Mouse (Mus musculus): ENCODE results near the gene Slco1a5.
"Not testable (repeated sequence)": the region's sequence is repeated elsewhere in the genome, so short reads cannot be mapped to it uniquely, and the experiment has no call there.

The Slco1a5 gene

DNA sequence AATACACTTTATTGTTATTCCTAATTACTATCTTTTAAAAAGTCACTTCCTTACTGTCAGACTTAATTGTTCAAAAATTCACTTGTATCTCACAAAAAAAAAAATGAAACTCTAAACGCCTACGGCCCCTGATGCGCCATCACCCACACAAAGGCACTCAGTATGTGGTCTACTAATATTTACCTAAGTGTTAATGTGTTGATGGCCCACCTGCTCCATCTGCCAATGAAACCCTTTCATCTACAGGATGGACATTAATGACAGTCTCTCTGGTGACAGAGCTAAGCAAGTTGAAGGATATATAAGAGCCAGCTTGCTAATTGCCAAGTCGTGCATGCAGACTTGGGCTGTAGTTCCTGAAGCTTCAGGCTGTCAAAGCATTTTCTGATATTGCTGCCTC, 24.7 kb downstream of the Slco1a5 start, which contains the start of gene Iapp:
Gene Iapp, plus strand, starts transcription at position 326 of the 400 bp plus-strand sequence.
- no peak for DNase-seq (ENCODE audit: low spot score in 2 of 2)

DNA sequence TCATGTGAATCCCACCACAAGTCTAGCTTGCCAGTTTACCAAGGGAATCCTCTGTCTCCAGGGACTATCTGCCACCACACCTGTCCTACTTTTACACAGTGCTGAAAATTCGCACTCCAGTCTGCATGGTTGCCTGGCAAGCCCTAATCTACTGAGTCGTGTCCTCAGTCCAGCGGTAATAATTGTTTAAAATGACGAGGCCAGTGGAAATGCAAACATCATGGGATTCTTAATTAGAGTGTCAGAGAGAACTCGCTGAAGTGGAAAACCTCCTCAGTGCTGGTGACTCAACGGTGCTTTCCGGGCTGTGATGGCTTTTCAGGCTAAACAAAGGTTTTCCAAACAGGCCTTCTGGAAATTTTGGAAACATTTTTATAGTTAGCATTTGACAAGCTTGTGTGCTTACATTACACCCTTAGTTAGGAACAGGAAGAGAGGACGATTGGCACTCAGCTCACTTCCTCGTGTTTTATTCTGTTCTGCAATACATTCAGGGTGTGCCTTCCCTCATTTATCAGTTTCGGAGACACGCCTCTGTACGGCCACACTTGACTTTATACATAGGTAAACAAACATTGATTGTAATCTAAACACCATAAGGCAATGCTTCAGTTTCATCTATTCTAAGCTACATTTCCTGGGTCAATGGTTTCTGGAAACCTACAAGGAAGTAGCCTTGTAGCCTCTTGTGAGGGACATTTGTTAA, 33.2 kb downstream of the Slco1a5 start:
- DNase-seq (ENCODE audit: low spot score in 2 of 2), result no peak

DNA sequence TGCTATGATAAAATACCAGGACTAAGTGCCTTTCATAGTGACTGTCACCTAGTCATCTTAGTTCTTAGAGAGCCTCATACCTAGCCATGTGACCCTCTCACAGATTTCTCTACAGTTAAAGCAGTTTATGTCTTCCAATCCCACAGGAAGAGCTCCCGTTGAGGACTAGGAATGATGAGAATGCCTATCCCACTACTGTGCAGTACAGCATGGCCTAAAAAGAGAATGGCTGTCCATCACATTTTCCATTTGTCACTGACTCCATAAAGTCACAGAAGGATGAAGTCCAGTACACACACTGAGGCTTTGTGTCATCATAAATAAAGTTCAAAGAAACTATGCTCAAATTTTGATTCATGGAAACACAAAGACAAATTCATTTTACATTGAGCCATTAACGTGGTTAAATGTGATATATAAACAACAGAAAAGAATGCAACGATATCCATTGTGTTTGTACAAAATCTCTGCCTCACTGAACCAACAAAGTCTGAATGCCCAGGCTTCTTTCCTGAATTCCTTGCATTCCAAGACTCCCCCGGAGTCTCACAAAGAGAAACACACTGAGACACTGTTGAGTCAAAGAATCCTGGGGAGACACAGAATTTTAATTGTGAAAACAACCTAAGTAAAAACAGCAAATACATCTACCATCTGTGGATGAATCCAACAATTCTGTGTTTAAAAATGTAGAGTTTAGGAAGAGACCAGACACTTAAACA, 46.9 kb downstream of the Slco1a5 start:
- no peak for DNase-seq (ENCODE audit: low spot score in 2 of 2)

DNA sequence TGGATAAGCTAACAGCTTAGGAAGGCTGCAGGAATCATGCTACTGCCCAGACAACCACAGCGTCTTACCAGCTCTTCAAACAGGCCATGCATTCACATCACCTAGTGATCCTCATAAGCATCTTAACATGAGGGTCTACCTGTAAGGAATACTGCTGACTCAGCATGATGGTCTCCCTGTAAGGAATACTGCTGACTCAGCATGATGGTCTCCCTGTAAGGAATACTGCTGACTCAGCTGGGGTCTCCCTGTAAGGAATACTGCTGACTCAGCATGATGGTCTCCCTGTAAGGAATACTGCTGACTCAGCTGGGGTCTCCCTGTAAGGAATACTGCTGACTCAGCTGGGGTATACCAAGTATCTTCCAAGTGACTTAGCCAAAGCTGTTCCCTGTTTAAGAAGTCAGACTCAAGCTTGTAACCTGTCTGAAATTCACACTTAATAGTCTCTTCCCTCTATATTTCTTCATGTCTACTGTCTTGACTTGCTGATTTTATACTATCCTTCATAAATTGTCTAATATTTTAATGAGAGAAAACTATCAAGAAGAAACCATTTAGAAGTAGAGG, 72.0 kb downstream of the Slco1a5 start:
- not testable (repeated sequence) for DNase-seq (ENCODE audit: low spot score in 2 of 2)

DNA sequence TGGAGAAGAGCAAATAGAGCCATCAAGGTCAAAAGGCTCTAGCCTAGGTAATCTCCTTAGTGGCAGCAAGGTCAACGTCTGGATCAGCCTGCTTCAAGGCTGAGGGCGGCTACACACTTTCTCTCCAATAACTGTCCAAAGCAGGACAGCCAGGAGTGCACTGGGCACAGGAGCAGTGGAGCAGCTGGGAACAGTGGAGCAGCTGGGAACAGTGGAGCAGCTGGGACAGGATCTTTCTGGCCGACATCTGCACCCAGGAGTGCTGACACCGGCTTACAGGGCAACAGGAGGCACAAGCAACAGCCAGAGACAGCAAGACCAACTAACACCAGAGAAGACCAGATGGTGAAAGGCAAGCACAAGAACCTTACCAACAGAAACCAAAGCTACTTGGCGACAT, 77.7 kb downstream of the Slco1a5 start:
- no peak for DNase-seq (ENCODE audit: low spot score in 2 of 2)

DNA sequence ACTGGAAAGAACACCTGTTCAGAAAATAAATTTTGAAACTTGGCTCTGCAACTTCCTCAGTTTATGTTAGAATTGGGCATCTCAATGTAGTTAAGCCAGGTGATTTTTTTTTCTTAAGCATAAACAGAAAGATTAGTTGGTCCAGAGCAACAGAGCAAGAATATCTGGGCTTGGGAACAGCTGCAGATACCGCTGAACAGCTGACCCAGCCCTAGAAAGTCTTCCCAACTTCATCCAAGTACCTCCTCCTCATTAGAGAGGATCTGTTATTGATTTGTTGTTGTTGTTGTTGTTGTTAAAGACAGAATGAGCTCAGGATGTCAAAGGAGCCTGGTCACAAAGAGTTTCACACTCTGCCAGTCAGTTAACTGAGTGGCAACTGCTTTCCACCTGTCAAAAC, 83.3 kb downstream of the Slco1a5 start:
- no peak for DNase-seq (ENCODE audit: low spot score in 2 of 2)

DNA sequence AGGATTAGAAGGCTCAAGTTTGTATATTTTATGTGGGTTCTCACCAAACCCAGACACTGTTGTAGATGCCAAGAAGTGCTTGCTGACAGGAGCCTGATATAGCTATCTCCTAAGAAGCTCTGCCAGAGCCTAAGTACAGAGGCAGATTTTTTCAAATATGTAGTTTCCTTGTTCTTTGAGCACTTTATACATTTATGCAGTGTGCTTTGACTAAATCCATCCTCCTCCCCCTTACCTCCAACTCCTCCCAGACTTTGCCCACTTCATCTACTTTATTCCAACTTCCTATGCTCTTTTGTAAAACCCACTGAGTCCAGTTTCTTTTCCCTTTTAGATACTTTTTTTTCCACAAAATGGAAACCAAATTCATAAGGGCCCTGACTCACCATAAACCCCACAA, 102.6 kb downstream of the Slco1a5 start:
- DNase-seq (ENCODE audit: low spot score in 2 of 2), result no peak

DNA sequence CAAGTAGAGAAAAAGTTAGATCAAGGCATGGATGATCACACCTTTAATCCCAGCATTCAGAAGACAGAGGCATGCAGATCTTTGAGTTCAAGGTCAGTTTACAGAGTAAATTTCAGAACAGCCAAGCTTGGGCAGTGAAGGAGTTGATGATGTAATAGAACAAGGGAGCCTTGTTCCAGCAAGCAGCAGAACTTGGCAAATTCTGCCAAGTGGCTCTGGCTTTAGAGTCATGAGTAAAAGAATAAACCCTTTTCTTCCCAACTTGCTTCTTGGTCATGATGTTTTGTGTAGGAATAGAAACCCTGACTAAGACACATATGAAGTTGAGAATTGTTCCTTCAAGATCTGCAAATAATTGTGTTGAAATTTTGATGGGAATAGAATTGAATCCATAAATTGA, 111.0 kb downstream of the Slco1a5 start:
- no peak for DNase-seq (ENCODE audit: low spot score in 2 of 2)

DNA sequence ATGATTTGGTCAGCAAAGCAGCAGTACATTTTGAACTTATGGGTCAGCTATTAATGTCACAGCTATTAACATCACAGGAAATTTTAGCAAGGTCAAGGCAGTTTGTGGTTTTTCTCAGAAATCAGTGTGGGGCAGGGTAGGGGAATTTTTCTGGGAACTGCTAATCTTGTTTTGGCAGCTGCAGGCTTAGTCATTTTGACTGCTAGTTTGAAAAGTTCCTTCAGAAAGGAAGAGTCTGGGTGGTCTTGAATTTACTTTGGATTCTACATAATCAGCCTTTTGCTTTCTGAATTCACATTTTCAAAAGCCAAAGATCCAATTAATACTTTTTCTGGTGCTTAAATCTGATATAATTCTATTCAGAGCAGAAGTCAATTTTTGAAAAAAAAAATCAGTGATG, 113.0 kb downstream of the Slco1a5 start:
- DNase-seq (ENCODE audit: low spot score in 2 of 2), result no peak

DNA sequence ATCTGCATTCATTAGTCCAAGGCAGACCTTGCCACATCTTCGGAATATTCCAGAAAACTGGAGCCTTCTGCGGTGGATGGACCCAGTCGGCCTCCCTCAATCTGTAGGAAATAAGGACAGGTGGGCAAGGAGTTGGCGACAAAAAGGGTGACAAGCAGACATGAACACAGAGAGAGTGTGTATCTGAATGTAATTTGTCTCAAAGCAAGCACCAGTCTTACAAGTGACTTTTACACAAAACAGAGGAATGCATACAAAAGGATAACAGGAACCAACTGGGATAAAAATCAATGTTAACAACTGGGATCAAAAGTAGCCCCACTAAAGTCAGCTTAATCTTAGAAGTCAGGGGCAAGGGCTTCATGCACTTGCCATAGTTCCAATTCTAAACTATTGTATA, 114.4 kb downstream of the Slco1a5 start, which contains the start of gene Slco1a6:
Gene Slco1a6, minus strand, starts transcription at position 101 of the 400 bp plus-strand sequence.
- no peak for DNase-seq (ENCODE audit: low spot score in 2 of 2)

DNA sequence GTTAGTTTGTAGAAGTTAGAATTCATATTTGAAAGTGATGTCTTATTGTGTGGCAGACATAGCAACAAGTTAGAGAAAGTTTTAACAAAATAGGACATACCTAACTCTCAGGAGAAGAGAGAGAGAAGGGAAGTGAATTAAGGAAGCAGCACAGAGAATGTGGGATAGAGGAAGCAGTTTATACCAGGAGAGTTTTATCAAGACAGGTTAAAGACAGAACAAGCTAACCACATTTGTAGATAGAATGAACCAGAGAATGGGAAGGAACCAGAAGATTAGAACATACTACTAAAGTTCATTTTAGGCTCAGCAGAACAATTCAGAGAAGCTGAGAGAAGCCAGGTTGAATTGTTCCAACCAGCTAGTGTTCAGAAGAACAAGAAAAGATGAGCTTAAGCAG, 122.3 kb downstream of the Slco1a5 start:
- no peak for DNase-seq (ENCODE audit: low spot score in 2 of 2)

DNA sequence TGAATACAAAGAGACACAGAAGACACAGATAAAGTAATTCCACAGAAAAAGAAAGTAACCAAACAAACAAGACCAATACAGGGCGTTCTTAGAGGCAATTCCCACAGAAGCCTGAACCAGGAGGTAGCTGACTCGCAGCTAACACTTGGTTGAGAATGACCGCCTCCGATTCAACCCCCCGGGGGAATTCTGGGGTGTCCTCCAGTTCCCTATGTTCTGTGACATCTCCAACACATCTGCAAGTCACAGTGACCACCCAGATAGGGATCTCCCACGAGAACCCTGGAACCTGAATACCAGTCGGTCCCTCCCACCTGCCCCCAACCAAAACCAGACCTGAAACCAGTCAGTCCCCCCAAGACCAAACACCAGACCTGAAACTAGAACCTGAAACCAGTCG, 128.5 kb downstream of the Slco1a5 start:
- DNase-seq (ENCODE audit: low spot score in 2 of 2), result no peak

DNA sequence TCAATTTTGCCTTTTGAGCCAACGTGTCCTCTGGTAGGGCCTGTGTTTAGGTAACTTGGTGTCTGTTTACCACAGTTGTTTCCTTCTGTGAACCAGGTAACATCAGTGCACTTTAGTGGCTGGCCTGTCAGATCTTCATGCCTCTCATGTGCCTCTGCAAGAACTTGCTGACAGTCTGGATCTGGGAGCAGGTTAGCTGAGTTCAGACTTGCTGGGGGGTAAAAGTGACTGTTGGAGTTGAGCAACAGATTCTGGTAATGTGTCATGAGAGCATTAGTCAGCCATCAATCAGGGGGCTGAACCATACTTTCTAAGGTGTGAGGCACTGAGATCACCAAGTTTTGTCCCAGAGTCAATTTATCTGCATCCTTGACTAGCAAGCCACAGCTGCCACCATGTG, 130.8 kb downstream of the Slco1a5 start:
- no peak for DNase-seq (ENCODE audit: low spot score in 2 of 2)

DNA sequence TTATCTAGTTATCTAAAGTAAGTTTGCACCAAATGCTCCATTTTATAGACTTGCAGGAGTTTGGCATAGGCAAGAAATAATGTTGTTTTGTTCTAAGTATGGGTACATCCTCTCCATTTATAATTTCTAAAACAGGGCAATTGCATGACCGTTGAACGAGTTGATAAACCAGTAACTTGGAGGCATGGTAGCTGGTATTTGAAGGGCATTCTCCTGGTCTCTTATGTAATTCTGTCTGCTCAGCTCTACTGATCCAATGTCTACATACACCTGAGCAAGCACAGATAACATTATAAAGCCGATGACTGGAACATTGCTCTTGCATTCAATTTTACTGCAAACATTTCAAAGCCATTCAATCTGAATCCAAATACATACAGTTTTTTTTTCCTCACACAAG, 135.4 kb downstream of the Slco1a5 start:
- no peak for DNase-seq (ENCODE audit: low spot score in 2 of 2)

DNA sequence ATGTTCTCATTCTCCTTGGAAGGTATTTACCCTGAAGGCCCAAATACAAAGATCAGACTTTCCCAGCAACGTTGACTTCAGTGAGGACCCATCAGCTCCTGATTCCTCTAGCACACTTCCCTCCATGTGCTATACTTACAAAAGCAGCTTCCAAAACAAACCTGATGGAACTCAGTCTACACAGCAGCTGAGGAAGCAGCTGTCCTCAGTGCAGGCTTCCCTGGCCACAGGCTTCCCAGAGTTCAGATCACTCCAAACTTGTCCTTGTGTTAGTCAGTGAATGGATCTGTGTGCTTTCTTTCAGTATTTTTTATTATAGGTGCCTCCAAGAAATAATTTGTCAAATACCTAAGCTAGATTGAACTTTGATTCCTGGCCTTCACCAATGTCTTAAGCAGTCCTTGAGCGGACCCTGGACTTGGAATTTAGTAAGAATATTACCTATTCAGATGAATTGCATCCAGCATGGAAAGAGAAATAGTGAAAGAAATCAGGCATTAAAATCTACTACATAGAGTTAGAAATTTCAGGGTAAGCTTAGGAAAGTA, 136.8 kb downstream of the Slco1a5 start:
- DNase-seq (ENCODE audit: low spot score in 2 of 2), result no peak
